Mouse (Mus musculus) spleen, adult 2 months (tissue): ENCODE data around the gene Esrrb.

Source experiments
- CTCF ChIP-seq: fragments of 200-500 bp; IDR thresholded peaks from 2 replicates; pipeline ENCODE4 v1.5.1; 2011; ENCODE audit warnings: mild to moderate bottlenecking, inconsistent platforms; ENCODE audit not compliant: insufficient read depth, insufficient read length, insufficient replicate concordance; ENCODE audit errors: extremely low read depth
- POLR2A ChIP-seq: fragments of 200-500 bp; IDR thresholded peaks from 2 replicates; pipeline ENCODE4 v1.6.1; 2011; ENCODE audit warnings: low read depth, low read length, inconsistent platforms

GRCm38 (mm10) chr12:86473630-86474029, 112.7 kb downstream of the Esrrb start:
- TF ChIP-seq CTCF = no peak
- no peak for TF ChIP-seq POLR2A
